Mouse (Mus musculus): ENCODE data around the gene Zfp385b.

DNA sequence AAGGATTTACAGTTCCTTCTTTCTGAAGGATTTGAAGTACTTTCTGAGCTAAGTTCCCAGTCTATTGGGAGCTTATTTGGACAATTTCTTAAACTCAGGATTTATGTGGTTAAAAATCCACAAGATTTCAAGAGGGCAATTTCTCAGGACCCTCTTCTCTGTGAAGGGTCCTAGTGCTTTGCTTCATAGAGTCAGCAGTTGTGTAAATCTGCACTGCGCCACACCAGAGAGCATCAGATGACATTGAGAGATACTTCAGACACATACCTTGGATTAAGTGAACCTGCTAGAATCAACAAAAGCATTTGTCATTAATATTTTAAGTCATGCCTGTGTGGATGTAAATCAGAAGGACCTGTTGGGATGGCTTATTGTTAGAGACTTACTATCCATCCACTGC is 439.5 kb downstream of the Zfp385b start:
- TF ChIP-seq CTCF (IDR thresholded peaks at IDR 0.05; ENCODE audit: control insufficient read depth, insufficient read depth, low read length) (no peak), POLR2A (IDR thresholded peaks at IDR 0.05; ENCODE audit: borderline replicate concordance, control insufficient read depth, low read depth, low read length) (no peak)
